Mouse (Mus musculus) bone marrow, adult 2 months (tissue): ENCODE results near the gene Anks1b.

Experiments used
- CTCF ChIP-seq: fragments of 200-500 bp; IDR thresholded peaks from 2 replicates; pipeline ENCODE4 v1.5.1; 2011; ENCODE audit warnings: low read length, control low read depth; ENCODE audit not compliant: control insufficient read depth, insufficient read depth
- POLR2A ChIP-seq: fragments of 200-500 bp; IDR thresholded peaks from 2 replicates; pipeline ENCODE4 v1.6.1; 2011; ENCODE audit warnings: low read depth, mild to moderate bottlenecking, control low read depth, low read length, borderline replicate concordance; ENCODE audit not compliant: control insufficient read depth

- TF ChIP-seq CTCF (no peak), POLR2A (no peak)
These were observed 851.6 kb downstream of the Anks1b start for GRCm38 (mm10) chr10:90724931-90725330.
